Mouse (Mus musculus) layer of hippocampus, postnatal 14 days (tissue): Measurements from ENCODE around the gene Acbd4. TPM values are rescaled to one million over a fixed set of nuclear protein-coding genes. Genes with fewer than 3 reads are reported as not detected.

Experiments used
- DNase-seq, 2 experiments: peaks; one replicate each; pipeline ENCODE4 v3.0.0; 2021 to 2022; ENCODE audit warnings: low spot score in 2 of 2, mixed read lengths in 1 of 2
- total RNA-seq, 2 experiments: library from RNA; stranded (reverse); gene quantifications; 2 replicates each; pipeline ENCODE4 v1.2.3; 2021

The Acbd4 gene
- total RNA-seq, 2 experiments from 2014 or later = 71.0 to 80.3 TPM

GRCm38 (mm10) chr11:103141101-103141943 lies 39.8 kb downstream of the Acbd4 start:
- DNase-seq = no peak

- no peak for DNase-seq
These were observed 40.4 kb downstream of the Acbd4 start for GRCm38 (mm10) chr11:103141944-103142255.

GRCm38 (mm10) chr11:103142441-103143182 lies 41.1 kb downstream of the Acbd4 start:
- DNase-seq = peak; percentile 80 to 93

- DNase-seq = no peak
These were observed 43.1 kb downstream of the Acbd4 start for GRCm38 (mm10) chr11:103144309-103145285.

GRCm38 (mm10) chr11:103146386-103146785 lies 44.9 kb downstream of the Acbd4 start:
- DNase-seq = no peak

GRCm38 (mm10) chr11:103147766-103148165 lies 46.3 kb downstream of the Acbd4 start:
- no peak for DNase-seq

- DNase-seq = no peak
These were observed 48.3 kb downstream of the Acbd4 start for GRCm38 (mm10) chr11:103149771-103150170.

- peak; percentile 93 to 96 for DNase-seq
These were observed 57.4 kb downstream of the Acbd4 start for GRCm38 (mm10) chr11:103158621-103159478.

- no peak for DNase-seq
These were observed 59.3 kb downstream of the Acbd4 start for GRCm38 (mm10) chr11:103160738-103161137.

- DNase-seq = no peak
These were observed 60.0 kb downstream of the Acbd4 start for GRCm38 (mm10) chr11:103161449-103161848.

Other genes with a start within 250 kb of the Acbd4 start
- 100 to 1,000 TPM; 113 to 124 TPM for gene Eftud2, start 220.7 kb upstream of the Acbd4 start, total RNA-seq
- 1 to 10 TPM; 1.5 to 2.0 TPM for gene Ccdc103, start 220.5 kb upstream of the Acbd4 start, total RNA-seq
- under 1 TPM; 0.21 to 0.41 TPM for gene Fam187a, start 216.5 kb upstream of the Acbd4 start, total RNA-seq
- 100 to 1,000 TPM; 263 to 355 TPM for gene Gfap, start 200.8 kb upstream of the Acbd4 start, total RNA-seq
- 1 to 10 TPM in 1 of 2 experiments, under 1 TPM in 1; 0.91 to 1.4 TPM for gene Kif18b, start 176.6 kb upstream of the Acbd4 start, total RNA-seq
- 10 to 100 TPM; 36.0 to 37.8 TPM for gene C1ql1, start 155.0 kb upstream of the Acbd4 start, total RNA-seq
- 100 to 1,000 TPM; 112 to 113 TPM for gene Nmt1, start 73.5 kb upstream of the Acbd4 start, total RNA-seq
- gene Dcakd, start 73.3 kb upstream of the Acbd4 start, total RNA-seq = 100 to 1,000 TPM; 113 to 128 TPM
- gene Plcd3, start within 50 bp of the Acbd4 start, total RNA-seq = 10 to 100 TPM in 1 of 2 experiments, 1 to 10 TPM in 1; 9.7 to 10.3 TPM
- gene Hexim1, start 14.5 kb downstream of the Acbd4 start, total RNA-seq = 10 to 100 TPM; 50.8 to 53.8 TPM
- gene Hexim2, start 30.7 kb downstream of the Acbd4 start, total RNA-seq = 10 to 100 TPM; 11.2 to 16.1 TPM
- gene Fmnl1, start 69.4 kb downstream of the Acbd4 start, total RNA-seq = 100 to 1,000 TPM; 120 to 128 TPM
- gene 1700023F06Rik, start 106.9 kb downstream of the Acbd4 start, total RNA-seq = 1 to 10 TPM; 1.4 TPM
- 1 to 10 TPM in 1 of 2 experiments, under 1 TPM in 1; 0.69 to 1.4 TPM for gene Spata32, start 116.8 kb downstream of the Acbd4 start, total RNA-seq
- gene Map3k14, start 165.8 kb downstream of the Acbd4 start, total RNA-seq = 1 to 10 TPM; 2.4 to 3.0 TPM